Mouse (Mus musculus): ENCODE measurements around the gene Prss34. TPM values are rescaled to one million over a fixed set of nuclear protein-coding genes. Genes with fewer than 3 reads are reported as not detected.
A peak's percentile ranks its signal among the peaks of the same experiment; 100 is the strongest.

The Prss34 gene
- total and polyA plus RNA-seq, 2 experiments from 2014 or later, result 0.77 to 1.0 TPM

- Histone ChIP-seq H3K9ac (replicated peaks; ENCODE audit: low read depth, low read length) (no peak within 1 kb of the TSS; the same call in 1 of the 2 replicates), H3K36me3 (replicated peaks; ENCODE audit: control insufficient read depth, insufficient read depth, low read length) (peaks cover 12% of the 10 kb centered on the region; the same call in 1 of the 2 replicates), H3K4me2 (ENCODE audit: low read depth, low read length) (peak within 1 kb of the TSS; percentile 59), H3K4me1 (ENCODE audit: control insufficient read depth, insufficient read depth) (peaks cover 5% of the 10 kb centered on the region; the same call in 1 of the 2 replicates), H3K4me3 (ENCODE audit: low read depth, low read length) (peak within 1 kb of the TSS; percentile 35), H3K27ac (ENCODE audit: low read depth) (no peak within 1 kb of the TSS), H3K27me3 (ENCODE audit: control insufficient read depth, insufficient read depth, low read length) (peaks cover 25% of the 10 kb centered on the region), H3K9me3 (replicated peaks; ENCODE audit: control insufficient read depth, low read length) (no peaks in the 10 kb centered on the region)
- 5% methylated on average over 35 of the region's 35 CpGs for WGBS
- DNase-seq (ENCODE audit: low spot score) (no peak), ATAC-seq (ENCODE audit: insufficient read depth, low read depth) (peak; percentile 36; the same call in 1 of the 2 replicates)
- TF ChIP-seq EP300 (IDR thresholded peaks at IDR 0.05; ENCODE audit: low read depth) (no peak), CTCF (IDR thresholded peaks at IDR 0.05; ENCODE audit: low read depth) (no peak)
These were observed 41.9 kb upstream of the Prss34 start, which contains the start of gene Baiap3 for GRCm38 (mm10) chr17:25256140-25256754. TSS of gene Baiap3 (minus strand) at chr17:25256364.

- peaks cover 18% of the 10 kb centered on the region for H3K36me3 ChIP-seq (replicated peaks; ENCODE audit: control insufficient read depth, insufficient read depth, low read length)
- H3K9ac ChIP-seq (replicated peaks; ENCODE audit: low read depth, low read length), result no peak overlapping the region
- H3K27me3 ChIP-seq (ENCODE audit: control insufficient read depth, insufficient read depth, low read length), result peaks cover 25% of the 10 kb centered on the region
- no peak overlapping the region for H3K4me3 ChIP-seq (ENCODE audit: low read depth, low read length)
- peaks cover 5% of the 10 kb centered on the region; the same call in 1 of the 2 replicates for H3K4me1 ChIP-seq (ENCODE audit: control insufficient read depth, insufficient read depth)
- ATAC-seq (ENCODE audit: insufficient read depth, low read depth), result no peak
- H3K27ac ChIP-seq (ENCODE audit: low read depth), result peak overlapping the region; percentile 7; the same call in 1 of the 2 replicates
- TF ChIP-seq EP300 (IDR thresholded peaks at IDR 0.05; ENCODE audit: low read depth) (no peak), CTCF (IDR thresholded peaks at IDR 0.05; ENCODE audit: low read depth) (no peak)
- no peak for DNase-seq (ENCODE audit: low spot score)
- no peaks in the 10 kb centered on the region for H3K9me3 ChIP-seq (replicated peaks; ENCODE audit: control insufficient read depth, low read length)
- no peak overlapping the region for H3K4me2 ChIP-seq (ENCODE audit: low read depth, low read length)
- WGBS, result 52% methylated on average over 6 of the region's 6 CpGs
These were observed 40.4 kb upstream of the Prss34 start for GRCm38 (mm10) chr17:25257804-25258261.

GRCm38 (mm10) chr17:25264453-25264852, 33.7 kb upstream of the Prss34 start:
- Histone ChIP-seq H3K36me3 (replicated peaks; ENCODE audit: control insufficient read depth, insufficient read depth, low read length) (peaks cover 75% of the 10 kb centered on the region), H3K27ac (ENCODE audit: low read depth) (no peak overlapping the region), H3K9me3 (replicated peaks; ENCODE audit: control insufficient read depth, low read length) (no peaks in the 10 kb centered on the region), H3K4me2 (ENCODE audit: low read depth, low read length) (no peak overlapping the region), H3K9ac (replicated peaks; ENCODE audit: low read depth, low read length) (no peak overlapping the region), H3K4me1 (ENCODE audit: control insufficient read depth, insufficient read depth) (no peaks in the 10 kb centered on the region), H3K27me3 (ENCODE audit: control insufficient read depth, insufficient read depth, low read length) (no peaks in the 10 kb centered on the region), H3K4me3 (ENCODE audit: low read depth, low read length) (no peak overlapping the region)
- peak; percentile 60; the same call in 1 of the 2 replicates for ATAC-seq (ENCODE audit: insufficient read depth, low read depth)
- 45% methylated on average over 3 of the region's 3 CpGs for WGBS
- peak; percentile 47 for TF ChIP-seq CTCF (IDR thresholded peaks at IDR 0.05; ENCODE audit: low read depth)
- TF ChIP-seq EP300 (IDR thresholded peaks at IDR 0.05; ENCODE audit: low read depth), result no peak
- peak; percentile 32 for DNase-seq (ENCODE audit: low spot score)

- WGBS, result 58% methylated on average over 2 of the region's 2 CpGs
These were observed 27.3 kb upstream of the Prss34 start for GRCm38 (mm10) chr17:25270795-25271335.

GRCm38 (mm10) chr17:25272326-25272725, 25.9 kb upstream of the Prss34 start:
- Histone ChIP-seq H3K27ac (ENCODE audit: low read depth) (peak overlapping the region; percentile 99), H3K9ac (replicated peaks; ENCODE audit: low read depth, low read length) (peak overlapping the region; percentile 98), H3K4me1 (ENCODE audit: control insufficient read depth, insufficient read depth) (peaks cover 22% of the 10 kb centered on the region), H3K27me3 (ENCODE audit: control insufficient read depth, insufficient read depth, low read length) (no peaks in the 10 kb centered on the region), H3K9me3 (replicated peaks; ENCODE audit: control insufficient read depth, low read length) (no peaks in the 10 kb centered on the region), H3K4me3 (ENCODE audit: low read depth, low read length) (peak overlapping the region; percentile 96), H3K36me3 (replicated peaks; ENCODE audit: control insufficient read depth, insufficient read depth, low read length) (peaks cover 23% of the 10 kb centered on the region), H3K4me2 (ENCODE audit: low read depth, low read length) (peak overlapping the region; percentile 88)
- no peak for TF ChIP-seq EP300 (IDR thresholded peaks at IDR 0.05; ENCODE audit: low read depth)
- ATAC-seq (ENCODE audit: insufficient read depth, low read depth), result no peak
- peak; percentile 18 for DNase-seq (ENCODE audit: low spot score)
- under 1% methylated on average over 10 of the region's 10 CpGs for WGBS

More at GRCm38 (mm10) chr17:25270795-25271335, 27.3 kb upstream of the Prss34 start:
- TF ChIP-seq CTCF (IDR thresholded peaks at IDR 0.05; ENCODE audit: low read depth) (no peak), EP300 (IDR thresholded peaks at IDR 0.05; ENCODE audit: low read depth) (no peak)
- Histone ChIP-seq H3K4me3 (ENCODE audit: low read depth, low read length) (0 out of 2 replicates have a peak overlapping the region, but pooled peaks have one; percentile 96), H3K9me3 (replicated peaks; ENCODE audit: control insufficient read depth, low read length) (no peaks in the 10 kb centered on the region), H3K27me3 (ENCODE audit: control insufficient read depth, insufficient read depth, low read length) (no peaks in the 10 kb centered on the region), H3K4me2 (ENCODE audit: low read depth, low read length) (peak overlapping the region; percentile 88; the same call in 1 of the 2 replicates), H3K36me3 (replicated peaks; ENCODE audit: control insufficient read depth, insufficient read depth, low read length) (peaks cover 37% of the 10 kb centered on the region), H3K9ac (replicated peaks; ENCODE audit: low read depth, low read length) (no peak overlapping the region), H3K27ac (ENCODE audit: low read depth) (no peak overlapping the region), H3K4me1 (ENCODE audit: control insufficient read depth, insufficient read depth) (peaks cover 22% of the 10 kb centered on the region)
- ATAC-seq (ENCODE audit: insufficient read depth, low read depth), result no peak
- DNase-seq (ENCODE audit: low spot score), result peak; percentile 16

Measured in heart, postnatal 0 days (tissue).